Mouse (Mus musculus): Measurements from ENCODE around the gene Sctr. TPM values are rescaled to one million over a fixed set of nuclear protein-coding genes. Genes with fewer than 3 reads are reported as not detected.

The Sctr gene
- total and polyA plus RNA-seq, 2 experiments from 2014 or later, result not detected

- H3K27me3 ChIP-seq (ENCODE audit: control insufficient read depth, insufficient read depth, low read length), result peaks cover 8% of the 10 kb centered on the region; the same call in 1 of the 2 replicates
- WGBS, result 41% methylated on average over 4 of the region's 4 CpGs
- no peak for DNase-seq (ENCODE audit: low spot score)
Observed at GRCm38 (mm10) chr1:120074931-120075330, 68.2 kb downstream of the Sctr start.

GRCm38 (mm10) chr1:120075507-120075906, 68.8 kb downstream of the Sctr start:
- no peaks in the 10 kb centered on the region for H3K36me3 ChIP-seq (replicated peaks; ENCODE audit: control insufficient read depth, insufficient read depth, low read length)
- H3K4me2 ChIP-seq (ENCODE audit: low read depth, low read length), result no peak overlapping the region
- peaks cover 8% of the 10 kb centered on the region; the same call in 1 of the 2 replicates for H3K27me3 ChIP-seq (ENCODE audit: control insufficient read depth, insufficient read depth, low read length)
- ATAC-seq (ENCODE audit: insufficient read depth, low read depth) (no peak), DNase-seq (ENCODE audit: low spot score) (no peak)
- 69% methylated on average over 5 of the region's 5 CpGs for WGBS
- H3K27ac ChIP-seq (ENCODE audit: low read depth), result no peak overlapping the region
- peaks cover 8% of the 10 kb centered on the region; the same call in 1 of the 2 replicates for H3K4me1 ChIP-seq (ENCODE audit: control insufficient read depth, insufficient read depth)
- H3K9me3 ChIP-seq (replicated peaks; ENCODE audit: control insufficient read depth, low read length), result no peaks in the 10 kb centered on the region
- no peak for TF ChIP-seq EP300 (IDR thresholded peaks at IDR 0.05; ENCODE audit: low read depth)
- no peak for TF ChIP-seq CTCF (IDR thresholded peaks at IDR 0.05; ENCODE audit: low read depth)
- no peak overlapping the region for H3K9ac ChIP-seq (replicated peaks; ENCODE audit: low read depth, low read length)
- H3K4me3 ChIP-seq (ENCODE audit: low read depth, low read length), result no peak overlapping the region

More at GRCm38 (mm10) chr1:120074931-120075330, 68.2 kb downstream of the Sctr start:
- no peak overlapping the region for H3K9ac ChIP-seq (replicated peaks; ENCODE audit: low read depth, low read length)
- no peak overlapping the region for H3K4me3 ChIP-seq (ENCODE audit: low read depth, low read length)
- H3K27ac ChIP-seq (ENCODE audit: low read depth), result no peak overlapping the region
- H3K36me3 ChIP-seq (replicated peaks; ENCODE audit: control insufficient read depth, insufficient read depth, low read length), result no peaks in the 10 kb centered on the region
- H3K4me2 ChIP-seq (ENCODE audit: low read depth, low read length), result no peak overlapping the region
- TF ChIP-seq CTCF (IDR thresholded peaks at IDR 0.05; ENCODE audit: low read depth) (no peak), EP300 (IDR thresholded peaks at IDR 0.05; ENCODE audit: low read depth) (no peak)
- H3K4me1 ChIP-seq (ENCODE audit: control insufficient read depth, insufficient read depth), result peaks cover 8% of the 10 kb centered on the region; the same call in 1 of the 2 replicates
- ATAC-seq (ENCODE audit: insufficient read depth, low read depth), result no peak
- no peaks in the 10 kb centered on the region for H3K9me3 ChIP-seq (replicated peaks; ENCODE audit: control insufficient read depth, low read length)

GRCm38 (mm10) chr1:120077746-120078410, 71.2 kb downstream of the Sctr start:
- TF ChIP-seq EP300 (IDR thresholded peaks at IDR 0.05; ENCODE audit: low read depth), result no peak
- TF ChIP-seq CTCF (IDR thresholded peaks at IDR 0.05; ENCODE audit: low read depth), result no peak
- Histone ChIP-seq H3K9ac (replicated peaks; ENCODE audit: low read depth, low read length) (no peak overlapping the region), H3K4me2 (ENCODE audit: low read depth, low read length) (no peak overlapping the region), H3K4me3 (ENCODE audit: low read depth, low read length) (no peak overlapping the region), H3K4me1 (ENCODE audit: control insufficient read depth, insufficient read depth) (peaks cover 6% of the 10 kb centered on the region; the same call in 1 of the 2 replicates), H3K27ac (ENCODE audit: low read depth) (no peak overlapping the region), H3K36me3 (replicated peaks; ENCODE audit: control insufficient read depth, insufficient read depth, low read length) (no peaks in the 10 kb centered on the region), H3K9me3 (replicated peaks; ENCODE audit: control insufficient read depth, low read length) (no peaks in the 10 kb centered on the region), H3K27me3 (ENCODE audit: control insufficient read depth, insufficient read depth, low read length) (0 out of 2 replicates have a peak, but pooled peaks cover 3% of the 10 kb centered on the region)
- 36% methylated on average over 9 of the region's 9 CpGs for WGBS
- ATAC-seq (ENCODE audit: insufficient read depth, low read depth) (no peak), DNase-seq (ENCODE audit: low spot score) (no peak)

GRCm38 (mm10) chr1:120080632-120081031, 73.9 kb downstream of the Sctr start:
- no peak overlapping the region for H3K27ac ChIP-seq (ENCODE audit: low read depth)
- H3K4me3 ChIP-seq (ENCODE audit: low read depth, low read length), result no peak overlapping the region
- DNase-seq (ENCODE audit: low spot score) (no peak), ATAC-seq (ENCODE audit: insufficient read depth, low read depth) (no peak)
- TF ChIP-seq EP300 (IDR thresholded peaks at IDR 0.05; ENCODE audit: low read depth) (no peak), CTCF (IDR thresholded peaks at IDR 0.05; ENCODE audit: low read depth) (no peak)
- H3K9me3 ChIP-seq (replicated peaks; ENCODE audit: control insufficient read depth, low read length), result no peaks in the 10 kb centered on the region
- no peak overlapping the region for H3K9ac ChIP-seq (replicated peaks; ENCODE audit: low read depth, low read length)
- WGBS, result 81% methylated on average over 1 of the region's 1 CpGs
- H3K36me3 ChIP-seq (replicated peaks; ENCODE audit: control insufficient read depth, insufficient read depth, low read length), result no peaks in the 10 kb centered on the region
- H3K4me2 ChIP-seq (ENCODE audit: low read depth, low read length), result no peak overlapping the region
- H3K4me1 ChIP-seq (ENCODE audit: control insufficient read depth, insufficient read depth), result peaks cover 6% of the 10 kb centered on the region; the same call in 1 of the 2 replicates
- H3K27me3 ChIP-seq (ENCODE audit: control insufficient read depth, insufficient read depth, low read length), result no peaks in the 10 kb centered on the region

GRCm38 (mm10) chr1:120082957-120083585, 76.4 kb downstream of the Sctr start:
- WGBS, result 15% methylated on average over 7 of the region's 7 CpGs
- DNase-seq (ENCODE audit: low spot score) (no peak), ATAC-seq (ENCODE audit: insufficient read depth, low read depth) (no peak)
- Histone ChIP-seq H3K4me1 (ENCODE audit: control insufficient read depth, insufficient read depth) (peaks cover 6% of the 10 kb centered on the region; the same call in 1 of the 2 replicates), H3K4me2 (ENCODE audit: low read depth, low read length) (peak overlapping the region; percentile 31), H3K4me3 (ENCODE audit: low read depth, low read length) (no peak overlapping the region), H3K36me3 (replicated peaks; ENCODE audit: control insufficient read depth, insufficient read depth, low read length) (no peaks in the 10 kb centered on the region), H3K27ac (ENCODE audit: low read depth) (no peak overlapping the region), H3K9me3 (replicated peaks; ENCODE audit: control insufficient read depth, low read length) (no peaks in the 10 kb centered on the region), H3K9ac (replicated peaks; ENCODE audit: low read depth, low read length) (no peak overlapping the region), H3K27me3 (ENCODE audit: control insufficient read depth, insufficient read depth, low read length) (no peaks in the 10 kb centered on the region)
- TF ChIP-seq CTCF (IDR thresholded peaks at IDR 0.05; ENCODE audit: low read depth) (no peak), EP300 (IDR thresholded peaks at IDR 0.05; ENCODE audit: low read depth) (no peak)
